Mouse (Mus musculus) CH12.LX (cell line): ENCODE measurements at regions not wholly inside any gene's neighbourhood (a gene's known extent, or its start where the extent isn't known, plus 50 kb on each side); places are given as distances from the start of the nearest gene placed in this dataset.

Experiments
- DNase-seq: peaks from one replicate; pipeline ENCODE4 v3.0.0-alpha.2; 2013; ENCODE audit errors: extremely low read depth
- H3K27ac ChIP-seq: 2 replicates; pipeline ENCODE4 v1.5.1; 2012; ENCODE audit warnings: low read depth, mild to moderate bottlenecking, control low read depth, moderate library complexity; ENCODE audit not compliant: insufficient read depth
- H3K27me3 ChIP-seq: replicated peaks from 2 replicates; pipeline ENCODE3; 2012; ENCODE audit warnings: inconsistent platforms
- H3K36me3 ChIP-seq, 2 experiments: replicated peaks in 1 of 2; 2 replicates each; pipeline versions ENCODE3 to v1.6.1; 2012; ENCODE audit warnings: inconsistent platforms in 1 of 2, low read length in 1 of 2, mild to moderate bottlenecking in 1 of 2, mixed read lengths in 1 of 2, moderate library complexity in 1 of 2; ENCODE audit not compliant: control insufficient read depth in 1 of 2, insufficient read depth in 1 of 2
- H3K4me1 ChIP-seq, 2 experiments: 2 replicates each; pipeline ENCODE4 v1.6.1; 2012; ENCODE audit warnings: inconsistent platforms in 1 of 2, moderate library complexity in 1 of 2; ENCODE audit not compliant: insufficient read depth in 2 of 2, control insufficient read depth in 1 of 2
- H3K4me2 ChIP-seq: 2 replicates; pipeline ENCODE4 v1.6.1; 2012; ENCODE audit warnings: low read depth, mild to moderate bottlenecking, control low read depth; ENCODE audit not compliant: poor library complexity, insufficient read depth, severe bottlenecking
- H3K4me3 ChIP-seq, 3 experiments: fragments of 150-350 bp in 1 of 3; sonication (generic) in 1 of 3; replicated peaks in 1 of 3; 2 replicates each; pipeline versions ENCODE3 to v1.5.1; 2011 to 2012; ENCODE audit warnings: low read depth in 2 of 3, low read length in 2 of 3, mild to moderate bottlenecking in 2 of 3, moderate library complexity in 2 of 3, control low read depth in 1 of 3, improper control_type of control experiment in 1 of 3, inconsistent platforms in 1 of 3, mixed read lengths in 1 of 3; ENCODE audit not compliant: poor library complexity in 1 of 3
- H3K79me2 ChIP-seq: replicated peaks from 2 replicates; pipeline ENCODE4 v1.6.1; 2012; ENCODE audit warnings: mild to moderate bottlenecking, moderate library complexity; ENCODE audit not compliant: control insufficient read depth, poor library complexity, insufficient read depth, severe bottlenecking; ENCODE audit errors: extremely low read depth
- H3K9ac ChIP-seq: 2 replicates; pipeline ENCODE4 v1.6.1; 2012; ENCODE audit warnings: low read depth, mild to moderate bottlenecking, control low read depth, moderate library complexity; ENCODE audit not compliant: insufficient read depth
- H3K9me3 ChIP-seq: replicated peaks from 2 replicates; pipeline ENCODE3; 2012; ENCODE audit warnings: low read length, inconsistent platforms, mixed read lengths
- BHLHE40 ChIP-seq: IDR thresholded peaks from 2 replicates; pipeline ENCODE4 v1.6.1; 2011; ENCODE audit warnings: mild to moderate bottlenecking, low read depth, low read length, improper control_type of control experiment
- CTCF ChIP-seq, 2 experiments: IDR thresholded peaks in 1 of 2; conservative IDR thresholded peaks in 1 of 2; 2 replicates each; pipeline ENCODE4 v1.5.1; 2011 to 2012; ENCODE audit warnings: low read depth in 2 of 2, low read length in 2 of 2, improper control_type of control experiment in 1 of 2, inconsistent platforms in 1 of 2, mild to moderate bottlenecking in 1 of 2, moderate library complexity in 1 of 2
- ETS1 ChIP-seq: conservative IDR thresholded peaks from 2 replicates; pipeline ENCODE4 v1.6.1; 2012; ENCODE audit warnings: low read depth, mild to moderate bottlenecking, inconsistent platforms, low read length, improper control_type of control experiment, moderate library complexity
- IRF4 ChIP-seq: IDR thresholded peaks from 2 replicates; pipeline ENCODE4 v1.6.1; 2014; ENCODE audit warnings: low read depth, mild to moderate bottlenecking, inconsistent platforms, low read length, improper control_type of control experiment
- JUN ChIP-seq: IDR thresholded peaks from 2 replicates; pipeline ENCODE4 v1.6.1; 2011; ENCODE audit warnings: low read depth, mild to moderate bottlenecking, low read length, improper control_type of control experiment, moderate library complexity; ENCODE audit not compliant: insufficient read depth
- MAX ChIP-seq: IDR thresholded peaks from 2 replicates; pipeline ENCODE4 v1.6.1; 2011; ENCODE audit warnings: low read length, improper control_type of control experiment
- MEF2A ChIP-seq: IDR thresholded peaks from 2 replicates; pipeline ENCODE4 v1.6.1; 2014; ENCODE audit warnings: low read depth, mild to moderate bottlenecking, inconsistent platforms, low read length, improper control_type of control experiment, borderline replicate concordance
- MXI1 ChIP-seq: IDR thresholded peaks from 2 replicates; pipeline ENCODE4 v1.6.1; 2011; ENCODE audit warnings: mild to moderate bottlenecking, low read depth, low read length, improper control_type of control experiment
- MYC ChIP-seq: IDR thresholded peaks from 2 replicates; pipeline ENCODE4 v1.6.1; 2011; ENCODE audit warnings: low read depth, mild to moderate bottlenecking, improper control_type of control experiment, low read length
- PAX5 ChIP-seq: IDR thresholded peaks from 2 replicates; pipeline ENCODE4 v1.6.1; 2012; ENCODE audit warnings: low read length, inconsistent platforms, mixed read lengths
- RAD21 ChIP-seq: IDR thresholded peaks from 2 replicates; pipeline ENCODE4 v1.6.1; 2011; ENCODE audit warnings: low read depth, mild to moderate bottlenecking, low read length, improper control_type of control experiment, moderate library complexity
- SMC3 ChIP-seq: IDR thresholded peaks from 2 replicates; pipeline ENCODE4 v1.6.1; 2011; ENCODE audit warnings: low read depth, low read length, improper control_type of control experiment
- dilution Hi-C: fragments of 300-500 bp; cut with MboI; formaldehyde crosslinking; loops from 2 replicates; pipeline ENCODE4 v1.14.3; 2020; ENCODE audit warnings: low sequenced_read_pairs; ENCODE audit not compliant: extremely low pct_unique_long_range_greater_than_20kb, extremely low pct_ligation_motif_present
- in situ Hi-C: fragments of 300-500 bp; cut with MboI; formaldehyde crosslinking; loops from 3 replicates; pipeline ENCODE4 v1.14.3; 2019; ENCODE audit warnings: low sequenced_read_pairs, low pct_ligation_motif_present, low pct_unique_long_range_greater_than_20kb, mixed read lengths

- H3K36me3 ChIP-seq: no peaks in the 10 kb centered on the region
- dilution Hi-C loops (no loop called here), in situ Hi-C loops (no loop called here)
- no peak overlapping the region for H3K27ac ChIP-seq
- H3K27me3 ChIP-seq: no peaks in the 10 kb centered on the region
- H3K79me2 ChIP-seq: no peaks in the 10 kb centered on the region
- no peaks in the 10 kb centered on the region for H3K9me3 ChIP-seq
- H3K4me1 ChIP-seq: no peaks in the 10 kb centered on the region
- no peak overlapping the region for H3K4me2 ChIP-seq
- DNase-seq: no peak
- no peak for TF ChIP-seq MYC
- TF ChIP-seq ETS1: no peak
- no peak for TF ChIP-seq SMC3
- TF ChIP-seq JUN: no peak
- TF ChIP-seq IRF4: no peak
- no peak for TF ChIP-seq MEF2A
- TF ChIP-seq MXI1: no peak
- H3K9ac ChIP-seq: no peak overlapping the region
- H3K4me3 ChIP-seq: no peak overlapping the region
Observed at GRCm38 (mm10) chr3:147196626-147197025, 344.5 kb downstream of the Ttll7 start.

- TF ChIP-seq RAD21: peak; percentile 89
- no peak for TF ChIP-seq ETS1
- peak; percentile 76 to 91 for TF ChIP-seq CTCF (conservative IDR thresholded peaks at IDR 0.05 in 1 of 2, IDR thresholded peaks at IDR 0.05 in 1 of 2; ENCODE audit: low read depth in 2 of 2, low read length in 2 of 2)
- peak; percentile 72 for TF ChIP-seq SMC3
- peak; percentile 36; the same call in 1 of the 2 replicates for TF ChIP-seq MAX
- Histone ChIP-seq H3K79me2 (no peaks in the 10 kb centered on the region), H3K27me3 (no peaks in the 10 kb centered on the region), H3K27ac (no peak overlapping the region), H3K4me1 (no peaks in the 10 kb centered on the region), H3K9me3 (no peaks in the 10 kb centered on the region), H3K36me3 (no peaks in the 10 kb centered on the region), H3K4me3 (no peak overlapping the region), H3K4me2 (no peak overlapping the region), H3K9ac (no peak overlapping the region)
- dilution Hi-C loops (no loop called here), in situ Hi-C loops (no loop called here)
- peak; percentile 64 for DNase-seq
Observed at GRCm38 (mm10) chr3:147197215-147197614, 345.0 kb downstream of the Ttll7 start.

GRCm38 (mm10) chr3:147211127-147211940, 359.2 kb downstream of the Ttll7 start:
- Histone ChIP-seq H3K36me3 (no peaks in the 10 kb centered on the region), H3K27ac (no peak overlapping the region), H3K27me3 (no peaks in the 10 kb centered on the region), H3K4me2 (no peak overlapping the region), H3K4me1 (no peaks in the 10 kb centered on the region), H3K79me2 (no peaks in the 10 kb centered on the region), H3K4me3 (no peak overlapping the region), H3K9me3 (no peaks in the 10 kb centered on the region), H3K9ac (no peak overlapping the region)
- TF ChIP-seq PAX5 (no peak), CTCF (conservative IDR thresholded peaks at IDR 0.05 in 1 of 2, IDR thresholded peaks at IDR 0.05 in 1 of 2; ENCODE audit: low read depth in 2 of 2, low read length in 2 of 2) (no peak), BHLHE40 (no peak)
- dilution Hi-C loops: no loop called here
- DNase-seq: no peak
- in situ Hi-C loops: no loop called here
